1 mouse cellular context compared by ENCODE assay signal in genomic region chr7:141038090-141039032, GRCm38 (mm10).
TF ChIP-seq lines count a peak whose summit lies in the region.

No protein-coding gene starts in this region.

TF ChIP-seq in MEL, 35 proteins besides CTCF, POLR2A, EP300 and RAD21 (continued from another document):
- TF ChIP-seq ZC3H11A (IDR thresholded peaks at IDR 0.05; ENCODE audit: low read depth, low read length) (no peak), TAL1 (IDR thresholded peaks at IDR 0.05; ENCODE audit: low read length) (peak; percentile 36; the same call in 1 of the 2 replicates), NELFE (IDR thresholded peaks at IDR 0.05; ENCODE audit: low read depth, low read length) (no peak), GATA1 (IDR thresholded peaks at IDR 0.05; ENCODE audit: low read depth, low read length) (0 out of 2 replicates have a peak, but pooled peaks have one; percentile 29), MAX (IDR thresholded peaks at IDR 0.05; ENCODE audit: low read length) (peak; percentile 94), MAZ (IDR thresholded peaks at IDR 0.05; ENCODE audit: low read depth, low read length) (no peak), BHLHE40 (IDR thresholded peaks at IDR 0.05; ENCODE audit: borderline replicate concordance, low read depth, low read length) (peak; percentile 13; the same call in 1 of the 2 replicates), CHD2 (IDR thresholded peaks at IDR 0.05; ENCODE audit: low read length) (no peak), TCF12 (IDR thresholded peaks at IDR 0.05; ENCODE audit: low read depth, low read length) (peak; percentile 42), MXI1 (IDR thresholded peaks at IDR 0.05; ENCODE audit: low read depth, low read length) (peak; percentile 95), JUND (IDR thresholded peaks at IDR 0.05; ENCODE audit: low read depth, low read length) (no peak), KAT2A (conservative IDR thresholded peaks at IDR 0.05; ENCODE audit: low read depth, low read length) (no peak), MYC (IDR thresholded peaks at IDR 0.05; ENCODE audit: low read depth, low read length) (peak; percentile 98), USF1 (IDR thresholded peaks at IDR 0.05; ENCODE audit: low read depth, low read length) (peak; percentile 66), USF2 (IDR thresholded peaks at IDR 0.05; ENCODE audit: borderline replicate concordance in 1 of 2, insufficient read depth in 1 of 2, low read depth in 1 of 2, low read length in 2 of 2) (no peak), MEF2A (IDR thresholded peaks at IDR 0.05; ENCODE audit: extremely low read depth, insufficient replicate concordance, low read depth, low read length, poor library complexity, severe bottlenecking) (no peak), ELF1 (IDR thresholded peaks at IDR 0.05; ENCODE audit: low read depth, low read length) (no peak), E2F4 (IDR thresholded peaks at IDR 0.05; ENCODE audit: borderline replicate concordance, low read depth, low read length) (no peak), SMC3 (IDR thresholded peaks at IDR 0.05; ENCODE audit: low read depth, low read length) (no peak), SIN3A (IDR thresholded peaks at IDR 0.05; ENCODE audit: low read length) (no peak; the same call in none of the 2 replicates), NRF1 (IDR thresholded peaks at IDR 0.05; ENCODE audit: insufficient read depth, low read depth, low read length, poor library complexity, severe bottlenecking) (no peak), UBTF (IDR thresholded peaks at IDR 0.05; ENCODE audit: borderline replicate concordance, insufficient read depth, low read depth, low read length) (no peak), ZKSCAN1 (IDR thresholded peaks at IDR 0.05; ENCODE audit: low read depth, low read length) (no peak), TBP (IDR thresholded peaks at IDR 0.05; ENCODE audit: low read depth, low read length) (0 out of 2 replicates have a peak, but pooled peaks have one; percentile 17), ETS1 (IDR thresholded peaks at IDR 0.05; ENCODE audit: low read depth, low read length) (peak; percentile 44; the same call in 1 of the 2 replicates), GABPA (IDR thresholded peaks at IDR 0.05; ENCODE audit: low read depth, low read length) (no peak), POLR2AphosphoS5 (IDR thresholded peaks at IDR 0.05; ENCODE audit: borderline replicate concordance, low read depth, low read length) (no peak), RCOR1 (IDR thresholded peaks at IDR 0.05; ENCODE audit: low read depth, low read length) (no peak), ZNF384 (IDR thresholded peaks at IDR 0.05; ENCODE audit: low read depth, low read length) (no peak), POLR2AphosphoS2 (IDR thresholded peaks at IDR 0.05; ENCODE audit: low read length) (no peak), MAFK (IDR thresholded peaks at IDR 0.05; ENCODE audit: borderline replicate concordance, low read depth, low read length) (no peak)
